Mouse (Mus musculus): ENCODE data around the gene Cnot8. TPM values are rescaled to one million over a fixed set of nuclear protein-coding genes. Genes with fewer than 3 reads are reported as not detected.

Gene Cnot8
- polyA plus RNA-seq, 1 experiment from 2014 or later = 69.9 TPM

DNA sequence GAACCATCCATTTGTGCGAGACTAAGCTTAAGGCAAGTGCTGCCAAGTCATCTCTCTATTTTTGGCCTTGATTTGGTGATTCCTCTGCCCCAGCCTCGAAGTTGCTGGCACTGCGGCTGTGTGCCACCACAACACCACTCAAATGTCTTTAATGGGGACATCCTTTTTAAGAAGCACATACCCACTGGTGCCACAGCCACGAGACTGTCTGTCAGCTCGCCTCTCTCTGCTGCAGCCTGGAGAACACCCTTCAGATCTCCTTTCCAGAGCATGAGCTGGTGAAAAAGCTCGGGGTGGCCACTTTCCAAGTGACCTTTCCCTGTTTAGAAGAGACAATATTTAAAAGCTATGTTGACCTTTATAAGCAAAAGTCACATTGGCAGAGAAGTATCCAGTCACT lies 32.7 kb downstream of the Cnot8 start:
- H3K4me1 ChIP-seq (replicated peaks; ENCODE audit: insufficient read depth, low read length) = no peaks in the 10 kb centered on the region
- DNase-seq (ENCODE audit: low spot score) = no peak
- no peak overlapping the region for H3K4me2 ChIP-seq (ENCODE audit: low read length)
- H3K27ac ChIP-seq = no peak overlapping the region
- no peaks in the 10 kb centered on the region for H3K27me3 ChIP-seq (ENCODE audit: insufficient read depth, low read length)
- peaks cover 70% of the 10 kb centered on the region for H3K36me3 ChIP-seq (ENCODE audit: insufficient read depth, low read length)
- no peak overlapping the region for H3K9ac ChIP-seq (ENCODE audit: low read depth, low read length)
- H3K4me3 ChIP-seq (replicated peaks; ENCODE audit: low read depth, low read length) = no peak overlapping the region
- ATAC-seq (replicated peaks; ENCODE audit: low FRiP score, low read depth) = no peak
- no peaks in the 10 kb centered on the region for H3K9me3 ChIP-seq (replicated peaks; ENCODE audit: low read length)
- TF ChIP-seq CTCF (IDR thresholded peaks at IDR 0.05; ENCODE audit: low read depth) = no peak
- 87% methylated on average over 6 of the region's 6 CpGs for WGBS

DNA sequence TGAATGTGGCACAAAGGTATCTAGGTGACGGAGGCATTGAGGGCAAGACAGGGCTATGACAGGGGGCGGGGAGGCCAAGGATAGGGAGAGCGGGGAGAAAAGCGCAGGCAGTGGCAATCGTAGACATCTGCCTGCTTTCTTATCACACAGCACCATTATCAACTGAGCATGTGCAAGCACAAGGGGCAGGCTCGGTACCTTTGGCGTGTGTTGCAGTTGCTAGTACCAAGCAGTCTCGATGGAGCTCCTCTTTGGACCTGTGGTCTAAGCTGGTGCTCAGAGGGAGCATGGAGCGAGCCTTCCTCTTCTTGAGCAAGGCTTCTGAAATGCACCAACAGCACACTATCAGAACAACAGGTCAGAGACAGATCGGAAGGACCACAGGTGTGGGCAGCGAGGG lies 34.9 kb downstream of the Cnot8 start:
- Histone ChIP-seq H3K9me3 (replicated peaks; ENCODE audit: low read length) (no peaks in the 10 kb centered on the region), H3K9ac (ENCODE audit: low read depth, low read length) (no peak overlapping the region), H3K4me1 (replicated peaks; ENCODE audit: insufficient read depth, low read length) (no peaks in the 10 kb centered on the region), H3K4me3 (replicated peaks; ENCODE audit: low read depth, low read length) (no peak overlapping the region), H3K27ac (no peak overlapping the region), H3K4me2 (ENCODE audit: low read length) (no peak overlapping the region), H3K27me3 (ENCODE audit: insufficient read depth, low read length) (no peaks in the 10 kb centered on the region), H3K36me3 (ENCODE audit: insufficient read depth, low read length) (peaks cover 70% of the 10 kb centered on the region)
- ATAC-seq (replicated peaks; ENCODE audit: low FRiP score, low read depth) = no peak
- no peak for DNase-seq (ENCODE audit: low spot score)
- TF ChIP-seq CTCF (IDR thresholded peaks at IDR 0.05; ENCODE audit: low read depth) = no peak
- WGBS = 93% methylated on average over 11 of the region's 11 CpGs

DNA sequence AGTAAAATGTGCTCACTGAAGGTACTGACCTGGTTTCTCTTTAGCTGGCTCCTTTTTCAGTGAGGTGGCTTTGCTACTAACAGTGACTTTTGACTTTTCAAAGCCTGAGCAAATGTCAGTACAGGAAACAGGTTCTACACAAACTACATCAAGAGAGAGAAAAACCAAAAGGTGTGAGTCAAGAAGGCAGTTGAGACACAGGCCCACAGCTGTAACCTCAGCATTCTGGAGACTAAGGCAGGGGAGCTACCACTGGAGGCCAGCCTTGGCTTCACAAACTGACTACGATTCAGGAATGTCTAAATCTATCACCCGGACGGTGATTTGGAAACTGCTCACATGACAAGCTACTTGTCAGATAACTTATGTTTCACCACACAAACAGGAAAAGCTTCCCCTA lies 35.5 kb downstream of the Cnot8 start:
- peaks cover 69% of the 10 kb centered on the region for H3K36me3 ChIP-seq (ENCODE audit: insufficient read depth, low read length)
- WGBS = 77% methylated on average over 3 of the region's 3 CpGs

DNA sequence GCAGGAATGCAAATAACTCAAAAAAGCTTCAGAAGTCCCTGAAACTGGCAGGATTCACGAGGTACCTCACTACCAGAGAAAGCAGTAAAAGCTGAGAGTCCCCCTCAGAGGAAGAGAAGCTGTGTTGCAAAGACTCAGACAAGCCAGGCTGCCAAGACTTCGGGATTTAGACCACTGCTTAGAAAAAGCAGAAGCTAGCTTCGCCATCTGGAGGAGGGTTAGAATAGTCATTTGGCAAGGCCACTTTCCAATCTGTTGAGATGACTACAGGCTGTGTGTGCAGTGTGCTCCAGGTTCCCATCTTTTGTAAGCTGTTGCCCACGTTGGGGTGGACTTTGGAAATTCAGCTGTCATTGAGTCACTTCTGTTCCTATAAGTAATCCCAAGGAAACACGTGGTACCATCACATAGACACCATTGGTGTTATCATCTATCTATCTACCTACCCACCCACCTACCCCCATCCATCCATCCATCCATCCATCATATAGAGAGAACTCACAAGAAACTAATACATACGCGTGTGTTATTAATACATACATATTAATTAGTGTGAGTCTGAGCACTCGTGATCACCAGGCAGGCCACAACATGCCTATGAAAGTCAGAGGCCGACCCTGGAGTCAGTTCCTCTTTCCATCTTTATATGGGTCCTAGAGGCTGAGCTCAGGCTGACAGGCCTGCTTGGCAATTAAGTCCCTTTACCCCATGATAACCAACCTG lies 39.9 kb downstream of the Cnot8 start:
- Histone ChIP-seq H3K27ac (no peak overlapping the region), H3K9ac (ENCODE audit: low read depth, low read length) (no peak overlapping the region), H3K4me1 (replicated peaks; ENCODE audit: insufficient read depth, low read length) (no peaks in the 10 kb centered on the region), H3K27me3 (ENCODE audit: insufficient read depth, low read length) (no peaks in the 10 kb centered on the region), H3K36me3 (ENCODE audit: insufficient read depth, low read length) (peaks cover 77% of the 10 kb centered on the region; the same call in 1 of the 2 replicates), H3K4me3 (replicated peaks; ENCODE audit: low read depth, low read length) (no peak overlapping the region), H3K9me3 (replicated peaks; ENCODE audit: low read length) (no peaks in the 10 kb centered on the region), H3K4me2 (ENCODE audit: low read length) (no peak overlapping the region)
- DNase-seq (ENCODE audit: low spot score) (no peak), ATAC-seq (replicated peaks; ENCODE audit: low FRiP score, low read depth) (no peak)
- no peak for TF ChIP-seq CTCF (IDR thresholded peaks at IDR 0.05; ENCODE audit: low read depth)
- WGBS = 92% methylated on average over 9 of the region's 9 CpGs

More for the DNA sequence above, 35.5 kb downstream of the Cnot8 start:
- no peak overlapping the region for H3K27ac ChIP-seq
- no peaks in the 10 kb centered on the region for H3K27me3 ChIP-seq (ENCODE audit: insufficient read depth, low read length)
- DNase-seq (ENCODE audit: low spot score) = no peak
- H3K9me3 ChIP-seq (replicated peaks; ENCODE audit: low read length) = no peaks in the 10 kb centered on the region
- no peak overlapping the region for H3K9ac ChIP-seq (ENCODE audit: low read depth, low read length)
- no peaks in the 10 kb centered on the region for H3K4me1 ChIP-seq (replicated peaks; ENCODE audit: insufficient read depth, low read length)
- no peak overlapping the region for H3K4me3 ChIP-seq (replicated peaks; ENCODE audit: low read depth, low read length)
- TF ChIP-seq CTCF (IDR thresholded peaks at IDR 0.05; ENCODE audit: low read depth) = no peak
- no peak for ATAC-seq (replicated peaks; ENCODE audit: low FRiP score, low read depth)
- H3K4me2 ChIP-seq (ENCODE audit: low read length) = no peak overlapping the region

DNA sequence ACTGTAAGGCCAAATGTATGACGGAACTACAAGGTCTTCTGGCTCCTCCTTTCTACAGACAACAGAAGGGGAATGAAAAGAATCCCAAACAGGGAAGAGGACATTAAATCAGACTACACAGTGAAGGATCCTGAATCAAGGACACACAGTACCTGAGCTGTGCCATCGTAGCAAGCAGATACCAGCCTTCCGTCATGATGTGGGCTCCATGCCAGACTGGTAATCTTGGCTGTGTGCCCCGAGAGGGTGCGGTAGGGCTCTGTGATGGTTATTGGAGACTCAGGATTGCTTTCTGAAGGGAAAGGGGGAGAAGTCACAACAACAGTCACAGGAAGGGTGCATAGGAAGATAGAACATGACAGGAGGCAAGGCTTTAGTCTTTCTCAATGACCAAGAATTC lies 42.3 kb downstream of the Cnot8 start:
- 90% methylated on average over 5 of the region's 5 CpGs for WGBS
- ATAC-seq (replicated peaks; ENCODE audit: low FRiP score, low read depth) = no peak

DNA sequence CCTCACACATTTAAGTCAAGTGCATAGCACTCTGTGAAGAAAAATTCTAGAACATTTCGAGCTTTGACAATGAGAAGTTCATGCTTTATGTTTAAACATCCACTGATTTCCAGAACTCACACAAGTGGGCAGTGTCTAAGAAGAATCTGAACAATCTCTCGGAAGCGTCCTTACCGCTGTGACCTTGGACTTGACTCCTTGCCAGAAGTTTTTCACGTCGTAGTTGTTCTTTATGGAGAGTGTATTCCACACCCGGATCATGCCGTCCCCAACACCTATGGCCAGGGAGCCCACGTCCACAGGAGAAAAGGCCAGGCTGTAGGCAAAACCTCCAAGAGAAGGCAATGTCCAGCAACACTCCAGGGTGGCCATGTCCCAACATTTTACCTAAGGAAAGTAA lies 51.5 kb downstream of the Cnot8 start:
- no peak for ATAC-seq (replicated peaks; ENCODE audit: low FRiP score, low read depth)
- Histone ChIP-seq H3K9ac (ENCODE audit: low read depth, low read length) (no peak overlapping the region), H3K36me3 (ENCODE audit: insufficient read depth, low read length) (peaks cover 50% of the 10 kb centered on the region), H3K27ac (no peak overlapping the region), H3K4me2 (ENCODE audit: low read length) (no peak overlapping the region), H3K4me1 (replicated peaks; ENCODE audit: insufficient read depth, low read length) (no peaks in the 10 kb centered on the region), H3K27me3 (ENCODE audit: insufficient read depth, low read length) (no peaks in the 10 kb centered on the region), H3K9me3 (replicated peaks; ENCODE audit: low read length) (no peaks in the 10 kb centered on the region), H3K4me3 (replicated peaks; ENCODE audit: low read depth, low read length) (no peak overlapping the region)
- no peak for TF ChIP-seq CTCF (IDR thresholded peaks at IDR 0.05; ENCODE audit: low read depth)
- 87% methylated on average over 9 of the region's 9 CpGs for WGBS
- DNase-seq (ENCODE audit: low spot score) = no peak

More for the DNA sequence above, 42.3 kb downstream of the Cnot8 start:
- Histone ChIP-seq H3K27ac (no peak overlapping the region), H3K36me3 (ENCODE audit: insufficient read depth, low read length) (peaks cover 63% of the 10 kb centered on the region; the same call in 1 of the 2 replicates), H3K9me3 (replicated peaks; ENCODE audit: low read length) (no peaks in the 10 kb centered on the region), H3K9ac (ENCODE audit: low read depth, low read length) (no peak overlapping the region), H3K4me2 (ENCODE audit: low read length) (no peak overlapping the region), H3K4me1 (replicated peaks; ENCODE audit: insufficient read depth, low read length) (no peaks in the 10 kb centered on the region), H3K4me3 (replicated peaks; ENCODE audit: low read depth, low read length) (no peak overlapping the region), H3K27me3 (ENCODE audit: insufficient read depth, low read length) (no peaks in the 10 kb centered on the region)
- DNase-seq (ENCODE audit: low spot score) = no peak
- no peak for TF ChIP-seq CTCF (IDR thresholded peaks at IDR 0.05; ENCODE audit: low read depth)

DNA sequence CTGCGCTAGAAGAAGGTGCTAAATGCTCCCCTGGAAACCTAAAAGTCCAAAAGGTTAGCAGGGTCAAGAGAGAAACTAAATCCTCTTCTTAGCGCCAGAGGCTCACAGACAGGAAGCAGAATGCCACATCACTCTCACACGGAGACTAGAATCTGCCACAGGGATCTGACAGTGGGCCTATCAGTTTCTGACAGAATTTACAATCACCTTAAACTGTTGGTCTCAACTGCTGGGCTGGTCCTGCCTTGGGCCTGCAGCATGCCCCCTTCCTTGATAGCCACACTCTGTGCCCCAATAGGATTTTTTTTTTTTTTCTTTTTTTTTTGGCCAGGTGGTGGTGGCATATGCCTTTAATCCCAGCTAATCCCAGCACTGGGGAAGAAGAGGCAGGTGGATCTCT lies 52.9 kb downstream of the Cnot8 start:
- Histone ChIP-seq H3K27ac (no peak overlapping the region), H3K4me2 (ENCODE audit: low read length) (no peak overlapping the region), H3K9ac (ENCODE audit: low read depth, low read length) (no peak overlapping the region), H3K4me1 (replicated peaks; ENCODE audit: insufficient read depth, low read length) (no peaks in the 10 kb centered on the region), H3K27me3 (ENCODE audit: insufficient read depth, low read length) (no peaks in the 10 kb centered on the region), H3K36me3 (ENCODE audit: insufficient read depth, low read length) (peaks cover 58% of the 10 kb centered on the region), H3K4me3 (replicated peaks; ENCODE audit: low read depth, low read length) (no peak overlapping the region), H3K9me3 (replicated peaks; ENCODE audit: low read length) (no peaks in the 10 kb centered on the region)
- WGBS = 47% methylated on average over 3 of the region's 3 CpGs
- DNase-seq (ENCODE audit: low spot score) = no peak
- no peak for TF ChIP-seq CTCF (IDR thresholded peaks at IDR 0.05; ENCODE audit: low read depth)
- ATAC-seq (replicated peaks; ENCODE audit: low FRiP score, low read depth) = no peak

Data from kidney, postnatal 0 days (tissue).